17 mouse cellular contexts compared by ENCODE assay signal in the genomic region with DNA sequence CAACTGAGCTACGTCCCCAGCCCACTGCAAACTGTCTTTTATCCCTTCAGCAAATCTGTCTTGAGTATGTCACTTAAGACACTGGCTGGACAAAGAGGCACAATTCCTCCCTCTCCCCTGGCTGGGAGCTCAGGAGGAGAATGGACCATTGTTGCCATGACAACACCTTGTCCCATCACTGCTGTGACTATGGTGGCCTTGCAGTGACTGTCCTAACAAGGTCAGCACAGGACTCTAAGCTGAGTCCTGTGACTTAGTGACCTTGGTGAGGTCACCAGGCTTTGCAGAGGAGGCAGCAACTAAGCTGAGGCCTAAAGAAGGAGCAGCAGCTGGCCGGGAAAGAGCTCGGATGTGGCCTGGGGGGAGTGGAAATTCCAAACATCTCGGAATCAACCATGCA.
DNase-seq lines count a peak whose midpoint lies in the region; ATAC-seq and TF ChIP-seq lines count a peak whose summit lies in the region.
"Had no signal": no experiment of that assay in that cellular context is flagged by ENCODE, and none has a peak within 500 bp of the region (broad histone marks: within the 10 kb centered on the region; RNA-seq: fewer than 3 reads in every experiment).

No protein-coding gene starts in this region.

- 42% methylated on average over 4 of the region's 4 CpGs for WGBS in forebrain, embryonic 10.5 days
- 50% methylated on average over 4 of the region's 4 CpGs for WGBS in forebrain, embryonic 14.5 days
- 20% methylated on average over 4 of the region's 4 CpGs for WGBS in midbrain, embryonic 13.5 days
- 27% methylated on average over 4 of the region's 4 CpGs for WGBS in midbrain, embryonic 15.5 days
- 48% methylated on average over 4 of the region's 4 CpGs for WGBS in embryonic facial prominence, embryonic 10.5 days
- WGBS in thymus, adult 2 months = 90% methylated on average over 4 of the region's 4 CpGs

- no peaks in the 10 kb centered on the region for H3K36me3 ChIP-seq in forebrain, embryonic 10.5 days (replicated peaks)
- no peaks in the 10 kb centered on the region for H3K36me3 ChIP-seq in forebrain, embryonic 14.5 days (ENCODE audit: control insufficient read depth, insufficient read depth, low read length)
- H3K36me3 ChIP-seq in midbrain, embryonic 13.5 days = no peaks in the 10 kb centered on the region
- no peaks in the 10 kb centered on the region for H3K36me3 ChIP-seq in midbrain, embryonic 15.5 days (replicated peaks)
- no peaks in the 10 kb centered on the region for H3K36me3 ChIP-seq in embryonic facial prominence, embryonic 10.5 days (replicated peaks)
- no peaks in the 10 kb centered on the region for H3K36me3 ChIP-seq in thymus, adult 2 months (ENCODE audit: control insufficient read depth, insufficient read depth, low read length)
- H3K36me3 ChIP-seq: embryonic facial prominence, embryonic 15.5 days; limb, embryonic 13.5 days; liver, embryonic 15.5 days; neural tube, embryonic 13.5 days had no signal

- peaks cover 32% of the 10 kb centered on the region; the same call in 1 of the 2 replicates for H3K27me3 ChIP-seq in forebrain, embryonic 10.5 days (ENCODE audit: poor library complexity, severe bottlenecking)
- H3K27me3 ChIP-seq in forebrain, embryonic 14.5 days (replicated peaks; ENCODE audit: control insufficient read depth, insufficient read depth, low read length) = no peaks in the 10 kb centered on the region
- H3K27me3 ChIP-seq in midbrain, embryonic 13.5 days = peaks cover 10% of the 10 kb centered on the region; the same call in 1 of the 2 replicates
- H3K27me3 ChIP-seq in midbrain, embryonic 15.5 days (replicated peaks) = no peaks in the 10 kb centered on the region
- H3K27me3 ChIP-seq in embryonic facial prominence, embryonic 10.5 days (replicated peaks; ENCODE audit: low read depth, poor library complexity, severe bottlenecking) = no peaks in the 10 kb centered on the region
- H3K27me3 ChIP-seq in thymus, adult 2 months (ENCODE audit: control insufficient read depth, insufficient read depth, low read length) = no peaks in the 10 kb centered on the region
- H3K27me3 ChIP-seq: embryonic facial prominence, embryonic 15.5 days; neural tube, embryonic 13.5 days; Patski had no signal

- H3K9me3 ChIP-seq in forebrain, embryonic 10.5 days = no peaks in the 10 kb centered on the region
- no peaks in the 10 kb centered on the region for H3K9me3 ChIP-seq in forebrain, embryonic 14.5 days (replicated peaks; ENCODE audit: control insufficient read depth, low read length)
- H3K9me3 ChIP-seq in midbrain, embryonic 13.5 days = no peaks in the 10 kb centered on the region
- no peaks in the 10 kb centered on the region for H3K9me3 ChIP-seq in midbrain, embryonic 15.5 days
- no peaks in the 10 kb centered on the region for H3K9me3 ChIP-seq in embryonic facial prominence, embryonic 10.5 days
- H3K9me3 ChIP-seq: embryonic facial prominence, embryonic 15.5 days; forebrain, embryonic 13.5 days; limb, embryonic 13.5 days; liver, embryonic 15.5 days; neural tube, embryonic 13.5 days had no signal

- H3K9ac ChIP-seq in forebrain, embryonic 14.5 days (ENCODE audit: low read length) = no peak overlapping the region
- H3K9ac ChIP-seq in midbrain, embryonic 13.5 days (replicated peaks) = no peak overlapping the region
- H3K9ac ChIP-seq in midbrain, embryonic 15.5 days = no peak overlapping the region
- H3K9ac ChIP-seq: embryonic facial prominence, embryonic 15.5 days; forebrain, embryonic 13.5 days; limb, embryonic 13.5 days; liver, embryonic 15.5 days; neural tube, embryonic 13.5 days had no signal

- peaks cover 48% of the 10 kb centered on the region for H3K4me1 ChIP-seq in forebrain, embryonic 10.5 days
- H3K4me1 ChIP-seq in forebrain, embryonic 14.5 days (ENCODE audit: control insufficient read depth, insufficient read depth, low read length) = peaks cover 19% of the 10 kb centered on the region
- peaks cover 50% of the 10 kb centered on the region for H3K4me1 ChIP-seq in midbrain, embryonic 13.5 days (replicated peaks)
- H3K4me1 ChIP-seq in midbrain, embryonic 15.5 days = peaks cover 35% of the 10 kb centered on the region
- H3K4me1 ChIP-seq in embryonic facial prominence, embryonic 10.5 days = peaks cover 63% of the 10 kb centered on the region
- no peaks in the 10 kb centered on the region for H3K4me1 ChIP-seq in thymus, adult 2 months (replicated peaks; ENCODE audit: control insufficient read depth, insufficient read depth, low read length)
- H3K4me1 ChIP-seq: liver, embryonic 15.5 days had no signal

- TF ChIP-seq CTCF in thymus, adult 2 months (IDR thresholded peaks at IDR 0.05; ENCODE audit: borderline replicate concordance, control insufficient read depth, extremely low read depth, insufficient read depth, low read length, poor library complexity) = no peak

- no peak for ATAC-seq in forebrain, embryonic 14.5 days
- peak; percentile 31; the same call in 1 of the 2 replicates for ATAC-seq in midbrain, embryonic 13.5 days
- ATAC-seq in midbrain, embryonic 15.5 days (replicated peaks) = no peak
- ATAC-seq: forebrain, embryonic 13.5 days; Patski had no signal

- H3K4me2 ChIP-seq in forebrain, embryonic 14.5 days (ENCODE audit: low read length) = no peak overlapping the region
- H3K4me2 ChIP-seq in midbrain, embryonic 13.5 days (replicated peaks) = no peak overlapping the region
- no peak overlapping the region for H3K4me2 ChIP-seq in midbrain, embryonic 15.5 days
- H3K4me2 ChIP-seq: embryonic facial prominence, embryonic 15.5 days; forebrain, embryonic 13.5 days; limb, embryonic 13.5 days; liver, embryonic 15.5 days; neural tube, embryonic 13.5 days had no signal

- intact Hi-C loops in heart, postnatal 25 days (cut with DNase I) = no loop called here

- no peak overlapping the region for H3K4me3 ChIP-seq in forebrain, embryonic 10.5 days
- H3K4me3 ChIP-seq in forebrain, embryonic 14.5 days (ENCODE audit: low read depth, low read length) = no peak overlapping the region
- no peak overlapping the region for H3K4me3 ChIP-seq in midbrain, embryonic 13.5 days (replicated peaks)
- no peak overlapping the region for H3K4me3 ChIP-seq in midbrain, embryonic 15.5 days
- H3K4me3 ChIP-seq in embryonic facial prominence, embryonic 10.5 days = no peak overlapping the region
- no peak overlapping the region for H3K4me3 ChIP-seq in thymus, adult 2 months (ENCODE audit: control insufficient read depth, insufficient read depth, low read length)
- H3K4me3 ChIP-seq: embryonic facial prominence, embryonic 15.5 days; forebrain, embryonic 13.5 days; limb, embryonic 13.5 days; liver, embryonic 15.5 days; neural tube, embryonic 13.5 days had no signal

- no peak for DNase-seq in forebrain, embryonic 10.5 days (ENCODE audit: extremely low spot score, low spot score)
- DNase-seq in forebrain, embryonic 14.5 days (ENCODE audit: low spot score) = no peak
- DNase-seq in embryonic facial prominence, embryonic 10.5 days (ENCODE audit: low spot score) = peak; percentile 24
- DNase-seq in heart, postnatal 25 days (ENCODE audit: low spot score) = no peak
- no peak for DNase-seq in thymus, adult 2 months
- DNase-seq in T-cell, adult 2 months (ENCODE audit: low spot score) = no peak
- DNase-seq: cerebellum, postnatal 25 days; heart, adult 11 months; thymus, postnatal 14 days had no signal

- no peak for TF ChIP-seq POLR2A in thymus, adult 2 months (IDR thresholded peaks at IDR 0.05; ENCODE audit: control insufficient read depth, extremely low read depth, insufficient read depth, low read length, poor library complexity)

- peak overlapping the region; percentile 12; the same call in 1 of the 2 replicates for H3K27ac ChIP-seq in forebrain, embryonic 10.5 days
- H3K27ac ChIP-seq in forebrain, embryonic 14.5 days (ENCODE audit: low read depth, low read length) = no peak overlapping the region
- H3K27ac ChIP-seq in midbrain, embryonic 13.5 days = no peak overlapping the region
- H3K27ac ChIP-seq in midbrain, embryonic 15.5 days = no peak overlapping the region
- H3K27ac ChIP-seq in embryonic facial prominence, embryonic 10.5 days (replicated peaks) = peak overlapping the region; percentile 76
- no peak overlapping the region for H3K27ac ChIP-seq in thymus, adult 2 months (ENCODE audit: control insufficient read depth, insufficient read depth, low read length)
- H3K27ac ChIP-seq: embryonic facial prominence, embryonic 15.5 days; limb, embryonic 13.5 days; liver, embryonic 15.5 days had no signal

Comparison
In these comparisons a context has a peak if more than half of its experiments do, and no peak if none do; other contexts are left out.
1. H3K27ac ChIP-seq: peak in forebrain, embryonic 10.5 days (single experiment) and embryonic facial prominence, embryonic 10.5 days (single experiment); none in forebrain, embryonic 14.5 days (single experiment), midbrain, embryonic 13.5 days (single experiment), midbrain, embryonic 15.5 days (single experiment) and thymus, adult 2 months (single experiment).